Comparison of ENCODE assay signal across 9 mouse cellular contexts in genomic region chr12:112096051-112096732, GRCm38 (mm10). TPM values are rescaled to one million over a fixed set of nuclear protein-coding genes. Genes with fewer than 3 reads are reported as not detected.
A peak's percentile ranks its signal among the peaks of the same experiment; 100 is the strongest.
DNase-seq lines count a peak whose midpoint lies in the region; ATAC-seq lines count a peak whose summit lies in the region.
"Had no signal": no experiment of that assay in that cellular context is flagged by ENCODE, and none has a peak within 500 bp of the region (broad histone marks: within the 10 kb centered on the region; RNA-seq: fewer than 3 reads in every experiment).

No protein-coding gene starts in this region.

- no peaks in the 10 kb centered on the region for H3K4me1 ChIP-seq in heart, embryonic 11.5 days (ENCODE audit: control insufficient read depth, insufficient read depth, low read length)
- H3K4me1 ChIP-seq in hindbrain, embryonic 16.5 days (ENCODE audit: control insufficient read depth, insufficient read depth, low read depth, low read length), result no peaks in the 10 kb centered on the region

- peak; percentile 98 for DNase-seq in heart, adult 11 months
- peak; percentile 75 to 76 for DNase-seq in adrenal gland, postnatal 36 days
- peak; percentile 78 for DNase-seq in kidney, adult 9 months
- DNase-seq in lung, postnatal 36 days, result peak; percentile 85
- DNase-seq in cerebellum, adult 8-10 months, result no peak
- no peak for DNase-seq in layer of hippocampus, adult 9-10 months (ENCODE audit: low spot score)

- 61% methylated on average over 13 of the region's 13 CpGs for WGBS in heart, embryonic 11.5 days (ENCODE audit: insufficient replicate concordance)
- 70% methylated on average over 13 of the region's 13 CpGs for WGBS in hindbrain, embryonic 16.5 days

- no peak overlapping the region for H3K4me3 ChIP-seq in heart, embryonic 11.5 days (ENCODE audit: low read depth, low read length)
- H3K4me3 ChIP-seq in hindbrain, embryonic 16.5 days (ENCODE audit: low read length), result no peak overlapping the region
- H3K4me3 ChIP-seq: embryonic facial prominence, embryonic 13.5 days had no signal

- no peak overlapping the region for H3K27ac ChIP-seq in heart, embryonic 11.5 days (ENCODE audit: low read depth, low read length)
- H3K27ac ChIP-seq in hindbrain, embryonic 16.5 days (ENCODE audit: low read depth, low read length), result no peak overlapping the region
- H3K27ac ChIP-seq: embryonic facial prominence, embryonic 13.5 days had no signal

- ATAC-seq in heart, embryonic 11.5 days (replicated peaks; ENCODE audit: insufficient number of reproducible peaks, low FRiP score, low TSS enrichment), result no peak
- ATAC-seq in hindbrain, embryonic 16.5 days, result no peak

- no peak overlapping the region for H3K4me2 ChIP-seq in heart, embryonic 11.5 days
- H3K4me2 ChIP-seq in hindbrain, embryonic 16.5 days (ENCODE audit: low read length), result no peak overlapping the region
- H3K4me2 ChIP-seq: embryonic facial prominence, embryonic 13.5 days had no signal

- H3K9ac ChIP-seq in heart, embryonic 11.5 days (ENCODE audit: low read depth, low read length), result no peak overlapping the region
- no peak overlapping the region for H3K9ac ChIP-seq in hindbrain, embryonic 16.5 days (ENCODE audit: low read depth, low read length)
- H3K9ac ChIP-seq: embryonic facial prominence, embryonic 13.5 days had no signal

- H3K36me3 ChIP-seq in heart, embryonic 11.5 days (ENCODE audit: control insufficient read depth, insufficient read depth, low read length), result no peaks in the 10 kb centered on the region
- no peaks in the 10 kb centered on the region for H3K36me3 ChIP-seq in hindbrain, embryonic 16.5 days (ENCODE audit: control insufficient read depth, insufficient read depth, low read length)
- H3K36me3 ChIP-seq: embryonic facial prominence, embryonic 13.5 days had no signal

- H3K9me3 ChIP-seq in heart, embryonic 11.5 days (replicated peaks; ENCODE audit: control insufficient read depth, low read length), result no peaks in the 10 kb centered on the region
- no peaks in the 10 kb centered on the region for H3K9me3 ChIP-seq in hindbrain, embryonic 16.5 days (ENCODE audit: control insufficient read depth, low read length)
- H3K9me3 ChIP-seq: embryonic facial prominence, embryonic 13.5 days had no signal

- H3K27me3 ChIP-seq in heart, embryonic 11.5 days (ENCODE audit: control insufficient read depth, insufficient read depth, low read length), result no peaks in the 10 kb centered on the region
- H3K27me3 ChIP-seq in hindbrain, embryonic 16.5 days (replicated peaks; ENCODE audit: control insufficient read depth, insufficient read depth, low read length), result 0 out of 2 replicates have a peak, but pooled peaks cover 2% of the 10 kb centered on the region

RNA-seq across cellular contexts. Expression of gene Aspg, which starts 10.3 kb away (rescaled TPM):
- 0.56 and 1.4 TPM in 2 replicates for polyA plus RNA-seq in heart, embryonic 11.5 days (2014; fragmentation: Nextera tagmentation; extraction: Ambion mirVana)
- 10 to 100 TPM; 23.9 to 38.3 TPM for total RNA-seq in adrenal gland, postnatal 36 days (2021)
- 2.2 and 2.6 TPM in 2 replicates for polyA plus RNA-seq in hindbrain, embryonic 16.5 days (2015; fragmentation: Nextera tagmentation; extraction: Ambion mirVana)

RNA-seq across cellular contexts. Expression of gene Kif26a, which starts 49.8 kb away (rescaled TPM):
- polyA plus RNA-seq in heart, embryonic 11.5 days (2014; fragmentation: Nextera tagmentation; extraction: Ambion mirVana), result 0.89 and 1.3 TPM in 2 replicates
- 1 to 10 TPM; 4.9 to 9.5 TPM for total RNA-seq in adrenal gland, postnatal 36 days (2021)
- polyA plus RNA-seq in hindbrain, embryonic 16.5 days (2015; fragmentation: Nextera tagmentation; extraction: Ambion mirVana), result 2.5 and 3.8 TPM in 2 replicates

Comparison
In these comparisons a context has a peak if more than half of its experiments do, and no peak if none do; other contexts are left out.
1. DNase-seq: peak in heart, adult 11 months (single experiment), adrenal gland, postnatal 36 days (2 of 2), kidney, adult 9 months (single experiment) and lung, postnatal 36 days (single experiment); none in cerebellum, adult 8-10 months (single experiment) and layer of hippocampus, adult 9-10 months (single experiment).